Mouse (Mus musculus): Measurements from ENCODE around the gene Ip6k3. TPM values are rescaled to one million over a fixed set of nuclear protein-coding genes. Genes with fewer than 3 reads are reported as not detected.

The Ip6k3 gene
- polyA plus RNA-seq, 1 experiment from 2014 or later, result 0.16 TPM

GRCm38 (mm10) chr17:27181666-27182065, 14.1 kb upstream of the Ip6k3 start:
- ATAC-seq (ENCODE audit: extremely low read depth, insufficient number of reproducible peaks, low FRiP score, low TSS enrichment), result no peak
- H3K9ac ChIP-seq, result no peak overlapping the region
- no peaks in the 10 kb centered on the region for H3K36me3 ChIP-seq
- no peak overlapping the region for H3K27ac ChIP-seq (replicated peaks)
- H3K4me2 ChIP-seq, result no peak overlapping the region
- no peak overlapping the region for H3K4me3 ChIP-seq
- WGBS, result 23% methylated on average over 3 of the region's 3 CpGs
- no peaks in the 10 kb centered on the region for H3K27me3 ChIP-seq (replicated peaks)
- no peaks in the 10 kb centered on the region for H3K9me3 ChIP-seq
- H3K4me1 ChIP-seq, result peaks cover 6% of the 10 kb centered on the region; the same call in 1 of the 2 replicates

- ATAC-seq (ENCODE audit: extremely low read depth, insufficient number of reproducible peaks, low FRiP score, low TSS enrichment), result no peak
- 54% methylated on average over 12 of the region's 12 CpGs for WGBS
- Histone ChIP-seq H3K36me3 (no peaks in the 10 kb centered on the region), H3K4me2 (no peak overlapping the region), H3K27ac (replicated peaks) (no peak overlapping the region), H3K9me3 (no peaks in the 10 kb centered on the region), H3K4me1 (peaks cover 14% of the 10 kb centered on the region; the same call in 1 of the 2 replicates), H3K9ac (no peak overlapping the region), H3K4me3 (no peak overlapping the region), H3K27me3 (replicated peaks) (0 out of 2 replicates have a peak, but pooled peaks cover 3% of the 10 kb centered on the region)
These were observed 12.2 kb upstream of the Ip6k3 start for GRCm38 (mm10) chr17:27179681-27180280.

GRCm38 (mm10) chr17:27178427-27179177, 11.0 kb upstream of the Ip6k3 start:
- Histone ChIP-seq H3K9me3 (no peaks in the 10 kb centered on the region), H3K9ac (no peak overlapping the region), H3K4me1 (peaks cover 14% of the 10 kb centered on the region; the same call in 1 of the 2 replicates), H3K4me2 (no peak overlapping the region), H3K27ac (replicated peaks) (no peak overlapping the region), H3K36me3 (no peaks in the 10 kb centered on the region), H3K4me3 (no peak overlapping the region), H3K27me3 (replicated peaks) (0 out of 2 replicates have a peak, but pooled peaks cover 3% of the 10 kb centered on the region)
- no peak for ATAC-seq (ENCODE audit: extremely low read depth, insufficient number of reproducible peaks, low FRiP score, low TSS enrichment)
- 81% methylated on average over 17 of the region's 17 CpGs for WGBS

GRCm38 (mm10) chr17:27178019-27178418, 10.4 kb upstream of the Ip6k3 start:
- H3K27ac ChIP-seq (replicated peaks), result no peak overlapping the region
- H3K4me1 ChIP-seq, result peaks cover 14% of the 10 kb centered on the region; the same call in 1 of the 2 replicates
- ATAC-seq (ENCODE audit: extremely low read depth, insufficient number of reproducible peaks, low FRiP score, low TSS enrichment), result no peak
- no peaks in the 10 kb centered on the region for H3K9me3 ChIP-seq
- H3K27me3 ChIP-seq (replicated peaks), result 0 out of 2 replicates have a peak, but pooled peaks cover 3% of the 10 kb centered on the region
- H3K4me2 ChIP-seq, result no peak overlapping the region
- H3K4me3 ChIP-seq, result no peak overlapping the region
- no peaks in the 10 kb centered on the region for H3K36me3 ChIP-seq
- 82% methylated on average over 9 of the region's 9 CpGs for WGBS
- no peak overlapping the region for H3K9ac ChIP-seq

GRCm38 (mm10) chr17:27176754-27177153, 9.2 kb upstream of the Ip6k3 start:
- 85% methylated on average over 4 of the region's 4 CpGs for WGBS
- peaks cover 14% of the 10 kb centered on the region; the same call in 1 of the 2 replicates for H3K4me1 ChIP-seq
- H3K4me2 ChIP-seq, result no peak overlapping the region
- no peak overlapping the region for H3K27ac ChIP-seq (replicated peaks)
- H3K27me3 ChIP-seq (replicated peaks), result 0 out of 2 replicates have a peak, but pooled peaks cover 4% of the 10 kb centered on the region
- no peaks in the 10 kb centered on the region for H3K9me3 ChIP-seq
- H3K9ac ChIP-seq, result no peak overlapping the region
- H3K4me3 ChIP-seq, result no peak overlapping the region
- H3K36me3 ChIP-seq, result no peaks in the 10 kb centered on the region
- no peak for ATAC-seq (ENCODE audit: extremely low read depth, insufficient number of reproducible peaks, low FRiP score, low TSS enrichment)

GRCm38 (mm10) chr17:27176287-27176686, 8.7 kb upstream of the Ip6k3 start:
- Histone ChIP-seq H3K4me2 (no peak overlapping the region), H3K4me1 (peaks cover 9% of the 10 kb centered on the region; the same call in 1 of the 2 replicates), H3K27me3 (replicated peaks) (0 out of 2 replicates have a peak, but pooled peaks cover 7% of the 10 kb centered on the region), H3K27ac (replicated peaks) (no peak overlapping the region), H3K9ac (no peak overlapping the region), H3K36me3 (no peaks in the 10 kb centered on the region), H3K4me3 (no peak overlapping the region), H3K9me3 (no peaks in the 10 kb centered on the region)
- no peak for ATAC-seq (ENCODE audit: extremely low read depth, insufficient number of reproducible peaks, low FRiP score, low TSS enrichment)
- WGBS, result 50% methylated on average over 3 of the region's 3 CpGs

- Histone ChIP-seq H3K36me3 (no peaks in the 10 kb centered on the region), H3K4me1 (peaks cover 8% of the 10 kb centered on the region; the same call in 1 of the 2 replicates), H3K9ac (no peak overlapping the region), H3K27ac (replicated peaks) (no peak overlapping the region), H3K9me3 (no peaks in the 10 kb centered on the region), H3K4me2 (no peak overlapping the region), H3K27me3 (replicated peaks) (0 out of 2 replicates have a peak, but pooled peaks cover 7% of the 10 kb centered on the region), H3K4me3 (no peak overlapping the region)
- no peak for ATAC-seq (ENCODE audit: extremely low read depth, insufficient number of reproducible peaks, low FRiP score, low TSS enrichment)
- 48% methylated on average over 14 of the region's 14 CpGs for WGBS
These were observed 7.7 kb upstream of the Ip6k3 start for GRCm38 (mm10) chr17:27175196-27175874.

- 63% methylated on average over 3 of the region's 3 CpGs for WGBS
- ATAC-seq (ENCODE audit: extremely low read depth, insufficient number of reproducible peaks, low FRiP score, low TSS enrichment), result no peak
- H3K4me2 ChIP-seq, result no peak overlapping the region
These were observed 6.1 kb upstream of the Ip6k3 start for GRCm38 (mm10) chr17:27173715-27174114.

GRCm38 (mm10) chr17:27172459-27172858, 4.9 kb upstream of the Ip6k3 start:
- no peaks in the 10 kb centered on the region for H3K36me3 ChIP-seq
- peaks cover 11% of the 10 kb centered on the region for H3K4me1 ChIP-seq
- H3K4me2 ChIP-seq, result no peak overlapping the region
- no peak overlapping the region for H3K9ac ChIP-seq
- peaks cover 15% of the 10 kb centered on the region; the same call in 1 of the 2 replicates for H3K27me3 ChIP-seq (replicated peaks)
- no peak for ATAC-seq (ENCODE audit: extremely low read depth, insufficient number of reproducible peaks, low FRiP score, low TSS enrichment)
- no peak overlapping the region for H3K4me3 ChIP-seq
- 72% methylated on average over 9 of the region's 9 CpGs for WGBS
- no peaks in the 10 kb centered on the region for H3K9me3 ChIP-seq
- no peak overlapping the region for H3K27ac ChIP-seq (replicated peaks)

More at GRCm38 (mm10) chr17:27173715-27174114, 6.1 kb upstream of the Ip6k3 start:
- H3K4me3 ChIP-seq, result no peak overlapping the region
- no peak overlapping the region for H3K9ac ChIP-seq
- H3K36me3 ChIP-seq, result no peaks in the 10 kb centered on the region
- H3K27me3 ChIP-seq (replicated peaks), result peaks cover 15% of the 10 kb centered on the region; the same call in 1 of the 2 replicates
- H3K4me1 ChIP-seq, result peaks cover 8% of the 10 kb centered on the region; the same call in 1 of the 2 replicates
- no peak overlapping the region for H3K27ac ChIP-seq (replicated peaks)
- H3K9me3 ChIP-seq, result no peaks in the 10 kb centered on the region

- Histone ChIP-seq H3K27me3 (replicated peaks) (peaks cover 15% of the 10 kb centered on the region), H3K4me3 (no peak overlapping the region), H3K4me1 (peaks cover 17% of the 10 kb centered on the region), H3K9me3 (no peaks in the 10 kb centered on the region), H3K36me3 (no peaks in the 10 kb centered on the region), H3K9ac (no peak overlapping the region), H3K4me2 (no peak overlapping the region), H3K27ac (replicated peaks) (no peak overlapping the region)
- WGBS, result 70% methylated on average over 5 of the region's 5 CpGs
- no peak for ATAC-seq (ENCODE audit: extremely low read depth, insufficient number of reproducible peaks, low FRiP score, low TSS enrichment)
These were observed 3.5 kb upstream of the Ip6k3 start for GRCm38 (mm10) chr17:27171121-27171520.
